Mouse (Mus musculus): ENCODE measurements around the gene Gm128. TPM values are rescaled to one million over a fixed set of nuclear protein-coding genes. Genes with fewer than 3 reads are reported as not detected.

Gm128 gene
- polyA plus RNA-seq (2012; fragmentation: generic; extraction: Trizol): 0.04 TPM

GRCm38 (mm10) chr3:95241498-95241897 is at the start of gene Gm128:
Gene Gm128, minus strand, starts transcription at chr3:95241598.
- no peaks in the 10 kb centered on the region for H3K27me3 ChIP-seq (ENCODE audit: control insufficient read depth, insufficient read depth, insufficient read length)
- H3K79me2 ChIP-seq (ENCODE audit: control insufficient read depth, insufficient read depth): no peaks in the 10 kb centered on the region
- H3K4me2 ChIP-seq (ENCODE audit: low read depth): no peak within 1 kb of the TSS
- H3K36me3 ChIP-seq (ENCODE audit: control insufficient read depth, insufficient read depth): peaks cover 8% of the 10 kb centered on the region
- no peak within 1 kb of the TSS for H3K4me3 ChIP-seq
- H3ac ChIP-seq (ENCODE audit: control insufficient read depth, insufficient read length): no peak within 1 kb of the TSS
- TF ChIP-seq POLR2A (IDR thresholded peaks at IDR 0.05; ENCODE audit: insufficient read length, low read depth): no peak
- TF ChIP-seq E2F4 (IDR thresholded peaks at IDR 0.05; ENCODE audit: insufficient read depth): no peak
- TF ChIP-seq MYOD1 (IDR thresholded peaks at IDR 0.05; ENCODE audit: control insufficient read depth in 1 of 3, insufficient read length in 2 of 3, low read depth in 2 of 3): no peak
- TF ChIP-seq MYOG (IDR thresholded peaks at IDR 0.05; ENCODE audit: control insufficient read depth in 1 of 3, insufficient read depth in 1 of 3, insufficient read length in 2 of 3, low read depth in 2 of 3): no peak
- no peak for TF ChIP-seq TCF12 (IDR thresholded peaks at IDR 0.05; ENCODE audit: insufficient read depth, poor library complexity, severe bottlenecking)
- no peak for TF ChIP-seq MAX (IDR thresholded peaks at IDR 0.05; ENCODE audit: low read depth)
- no peak for TF ChIP-seq SRF (IDR thresholded peaks at IDR 0.05; ENCODE audit: control insufficient read depth, insufficient read length, low read depth)
- TF ChIP-seq REST (IDR thresholded peaks at IDR 0.05; ENCODE audit: insufficient read depth, insufficient read length): no peak
- no peak for TF ChIP-seq USF1 (IDR thresholded peaks at IDR 0.05; ENCODE audit: low read depth)
- TF ChIP-seq POLR2AphosphoS2 (IDR thresholded peaks at IDR 0.05; ENCODE audit: insufficient read length, low read depth): no peak
- no peak for TF ChIP-seq TCF3 (IDR thresholded peaks at IDR 0.05; ENCODE audit: insufficient read length, low read depth)

- TF ChIP-seq REST (IDR thresholded peaks at IDR 0.05; ENCODE audit: insufficient read depth, insufficient read length) (no peak), MYOD1 (IDR thresholded peaks at IDR 0.05; ENCODE audit: control insufficient read depth in 1 of 3, insufficient read length in 2 of 3, low read depth in 2 of 3) (no peak), USF1 (IDR thresholded peaks at IDR 0.05; ENCODE audit: low read depth) (no peak), POLR2AphosphoS2 (IDR thresholded peaks at IDR 0.05; ENCODE audit: insufficient read length, low read depth) (no peak), MAX (IDR thresholded peaks at IDR 0.05; ENCODE audit: low read depth) (no peak), TCF3 (IDR thresholded peaks at IDR 0.05; ENCODE audit: insufficient read length, low read depth) (no peak), SRF (IDR thresholded peaks at IDR 0.05; ENCODE audit: control insufficient read depth, insufficient read length, low read depth) (no peak), POLR2A (IDR thresholded peaks at IDR 0.05; ENCODE audit: insufficient read length, low read depth) (no peak), CEBPB (IDR thresholded peaks at IDR 0.05; ENCODE audit: insufficient read depth, poor library complexity, severe bottlenecking) (no peak), E2F4 (IDR thresholded peaks at IDR 0.05; ENCODE audit: insufficient read depth) (no peak), MYOG (IDR thresholded peaks at IDR 0.05; ENCODE audit: control insufficient read depth in 1 of 3, insufficient read depth in 1 of 3, insufficient read length in 2 of 3, low read depth in 2 of 3) (no peak)
- Histone ChIP-seq H3ac (ENCODE audit: control insufficient read depth, insufficient read length) (no peak overlapping the region), H3K36me3 (ENCODE audit: control insufficient read depth, insufficient read depth) (peaks cover 8% of the 10 kb centered on the region), H3K79me2 (ENCODE audit: control insufficient read depth, insufficient read depth) (no peaks in the 10 kb centered on the region), H3K4me3 (no peak overlapping the region), H3K4me2 (ENCODE audit: low read depth) (no peak overlapping the region), H3K27me3 (ENCODE audit: control insufficient read depth, insufficient read depth, insufficient read length) (no peaks in the 10 kb centered on the region)
These were observed 49.6 kb upstream of the Gm128 start for GRCm38 (mm10) chr3:95291041-95291440.

GRCm38 (mm10) chr3:95290156-95290555 is 48.8 kb upstream of the Gm128 start:
- Histone ChIP-seq H3K79me2 (ENCODE audit: control insufficient read depth, insufficient read depth) (no peaks in the 10 kb centered on the region), H3K4me2 (ENCODE audit: low read depth) (no peak overlapping the region), H3K27me3 (ENCODE audit: control insufficient read depth, insufficient read depth, insufficient read length) (no peaks in the 10 kb centered on the region), H3K4me3 (no peak overlapping the region), H3ac (ENCODE audit: control insufficient read depth, insufficient read length) (no peak overlapping the region), H3K36me3 (ENCODE audit: control insufficient read depth, insufficient read depth) (peaks cover 6% of the 10 kb centered on the region)
- TF ChIP-seq TCF3 (IDR thresholded peaks at IDR 0.05; ENCODE audit: insufficient read length, low read depth): no peak
- no peak for TF ChIP-seq MYOG (IDR thresholded peaks at IDR 0.05; ENCODE audit: control insufficient read depth in 1 of 3, insufficient read depth in 1 of 3, insufficient read length in 2 of 3, low read depth in 2 of 3)
- no peak for TF ChIP-seq MYOD1 (IDR thresholded peaks at IDR 0.05; ENCODE audit: control insufficient read depth in 1 of 3, insufficient read length in 2 of 3, low read depth in 2 of 3)
- TF ChIP-seq REST (IDR thresholded peaks at IDR 0.05; ENCODE audit: insufficient read depth, insufficient read length): no peak
- TF ChIP-seq CEBPB (IDR thresholded peaks at IDR 0.05; ENCODE audit: insufficient read depth, poor library complexity, severe bottlenecking): no peak
- no peak for TF ChIP-seq SRF (IDR thresholded peaks at IDR 0.05; ENCODE audit: control insufficient read depth, insufficient read length, low read depth)
- no peak for TF ChIP-seq POLR2AphosphoS2 (IDR thresholded peaks at IDR 0.05; ENCODE audit: insufficient read length, low read depth)
- TF ChIP-seq USF1 (IDR thresholded peaks at IDR 0.05; ENCODE audit: low read depth): no peak
- no peak for TF ChIP-seq E2F4 (IDR thresholded peaks at IDR 0.05; ENCODE audit: insufficient read depth)
- no peak for TF ChIP-seq POLR2A (IDR thresholded peaks at IDR 0.05; ENCODE audit: insufficient read length, low read depth)
- TF ChIP-seq MAX (IDR thresholded peaks at IDR 0.05; ENCODE audit: low read depth): no peak
- TF ChIP-seq TCF12 (IDR thresholded peaks at IDR 0.05; ENCODE audit: insufficient read depth, poor library complexity, severe bottlenecking): no peak

- no peaks in the 10 kb centered on the region for H3K79me2 ChIP-seq (ENCODE audit: control insufficient read depth, insufficient read depth)
- TF ChIP-seq MYOD1 (IDR thresholded peaks at IDR 0.05; ENCODE audit: control insufficient read depth in 1 of 3, insufficient read length in 2 of 3, low read depth in 2 of 3) (no peak), MAX (IDR thresholded peaks at IDR 0.05; ENCODE audit: low read depth) (no peak), POLR2AphosphoS2 (IDR thresholded peaks at IDR 0.05; ENCODE audit: insufficient read length, low read depth) (no peak), POLR2A (IDR thresholded peaks at IDR 0.05; ENCODE audit: insufficient read length, low read depth) (no peak), TCF3 (IDR thresholded peaks at IDR 0.05; ENCODE audit: insufficient read length, low read depth) (no peak), SRF (IDR thresholded peaks at IDR 0.05; ENCODE audit: control insufficient read depth, insufficient read length, low read depth) (no peak), USF1 (IDR thresholded peaks at IDR 0.05; ENCODE audit: low read depth) (no peak), E2F4 (IDR thresholded peaks at IDR 0.05; ENCODE audit: insufficient read depth) (no peak), REST (IDR thresholded peaks at IDR 0.05; ENCODE audit: insufficient read depth, insufficient read length) (no peak), TCF12 (IDR thresholded peaks at IDR 0.05; ENCODE audit: insufficient read depth, poor library complexity, severe bottlenecking) (no peak), MYOG (IDR thresholded peaks at IDR 0.05; ENCODE audit: control insufficient read depth in 1 of 3, insufficient read depth in 1 of 3, insufficient read length in 2 of 3, low read depth in 2 of 3) (no peak), CEBPB (IDR thresholded peaks at IDR 0.05; ENCODE audit: insufficient read depth, poor library complexity, severe bottlenecking) (no peak)
- H3ac ChIP-seq (ENCODE audit: control insufficient read depth, insufficient read length): no peak overlapping the region
- no peak overlapping the region for H3K4me3 ChIP-seq
- H3K27me3 ChIP-seq (ENCODE audit: control insufficient read depth, insufficient read depth, insufficient read length): no peaks in the 10 kb centered on the region
- H3K4me2 ChIP-seq (ENCODE audit: low read depth): no peak overlapping the region
- H3K36me3 ChIP-seq (ENCODE audit: control insufficient read depth, insufficient read depth): no peaks in the 10 kb centered on the region
These were observed 48.0 kb upstream of the Gm128 start for GRCm38 (mm10) chr3:95289419-95289818.
